Mouse (Mus musculus) midbrain, embryonic 12.5 days (tissue): ENCODE measurements at regions not wholly inside any gene's neighbourhood (a gene's known extent, or its start where the extent isn't known, plus 50 kb on each side); places are given as distances from the start of the nearest gene placed in this dataset.

Source experiments
- ATAC-seq: fragments of 200-750 bp; cut with Nextera tagmentation; 2 replicates; pipeline ENCODE4 v1.8.0; 2017; ENCODE audit warnings: low read depth, moderate TSS enrichment, moderate library complexity; ENCODE audit not compliant: low FRiP score
- H3K27ac ChIP-seq: fragments of 300-500 bp; sonication (generic); replicated peaks from 2 replicates; pipeline ENCODE4 v1.5.1; 2016; ENCODE audit warnings: mild to moderate bottlenecking
- H3K27me3 ChIP-seq: fragments of 300-500 bp; sonication (generic); 2 replicates; pipeline ENCODE4 v1.6.1; 2016; ENCODE audit warnings: mild to moderate bottlenecking
- H3K36me3 ChIP-seq: fragments of 300-500 bp; sonication (generic); 2 replicates; pipeline ENCODE4 v1.6.1; 2016
- H3K4me1 ChIP-seq: fragments of 300-500 bp; sonication (generic); 2 replicates; pipeline ENCODE4 v1.6.1; 2016
- H3K4me2 ChIP-seq: fragments of 300-500 bp; sonication (generic); replicated peaks from 2 replicates; pipeline ENCODE4 v1.6.1; 2016; ENCODE audit warnings: mild to moderate bottlenecking, moderate library complexity
- H3K4me3 ChIP-seq: fragments of 300-500 bp; sonication (generic); 2 replicates; pipeline ENCODE4 v1.5.1; 2016; ENCODE audit warnings: mild to moderate bottlenecking
- H3K9ac ChIP-seq: fragments of 300-500 bp; sonication (generic); replicated peaks from 2 replicates; pipeline ENCODE4 v1.6.1; 2016; ENCODE audit warnings: mild to moderate bottlenecking, moderate library complexity
- H3K9me3 ChIP-seq: fragments of 300-500 bp; sonication (generic); 2 replicates; pipeline ENCODE4 v1.6.1; 2016; ENCODE audit warnings: mild to moderate bottlenecking
- WGBS: fragments of 180-500 bp; shearing (Covaris S2); methylation state at CpG from one replicate; pipeline ENCODE4 v1.1.7; 2016; 5-methylcytosine and 5-hydroxymethylcytosine counted together

DNA sequence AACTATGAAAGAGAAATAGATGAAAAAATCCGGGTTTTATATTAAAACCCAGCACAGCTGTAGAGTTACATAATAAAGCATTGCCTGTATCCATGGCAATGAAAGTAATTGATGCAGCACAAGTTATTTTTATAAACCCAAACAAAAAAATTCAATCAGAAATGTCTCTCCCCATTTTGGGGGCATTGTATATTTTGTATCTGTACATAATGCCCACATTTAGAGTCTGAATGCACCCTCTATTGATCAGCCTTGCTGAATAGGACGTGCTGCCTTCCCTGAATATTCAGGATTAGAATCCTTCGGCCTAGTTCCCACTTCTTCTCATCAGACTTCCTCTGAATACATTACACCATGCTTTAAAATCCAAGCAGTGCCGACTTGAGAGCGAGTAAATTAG is 106.0 kb upstream of the Tox3 start:
- WGBS: 31% methylated on average over 5 of the region's 5 CpGs
- Histone ChIP-seq H3K9ac (no peak overlapping the region), H3K4me1 (peaks cover 23% of the 10 kb centered on the region), H3K4me3 (no peak overlapping the region), H3K36me3 (no peaks in the 10 kb centered on the region), H3K4me2 (no peak overlapping the region), H3K9me3 (no peaks in the 10 kb centered on the region), H3K27me3 (no peaks in the 10 kb centered on the region), H3K27ac (peak overlapping the region; percentile 15)
- ATAC-seq: no peak

DNA sequence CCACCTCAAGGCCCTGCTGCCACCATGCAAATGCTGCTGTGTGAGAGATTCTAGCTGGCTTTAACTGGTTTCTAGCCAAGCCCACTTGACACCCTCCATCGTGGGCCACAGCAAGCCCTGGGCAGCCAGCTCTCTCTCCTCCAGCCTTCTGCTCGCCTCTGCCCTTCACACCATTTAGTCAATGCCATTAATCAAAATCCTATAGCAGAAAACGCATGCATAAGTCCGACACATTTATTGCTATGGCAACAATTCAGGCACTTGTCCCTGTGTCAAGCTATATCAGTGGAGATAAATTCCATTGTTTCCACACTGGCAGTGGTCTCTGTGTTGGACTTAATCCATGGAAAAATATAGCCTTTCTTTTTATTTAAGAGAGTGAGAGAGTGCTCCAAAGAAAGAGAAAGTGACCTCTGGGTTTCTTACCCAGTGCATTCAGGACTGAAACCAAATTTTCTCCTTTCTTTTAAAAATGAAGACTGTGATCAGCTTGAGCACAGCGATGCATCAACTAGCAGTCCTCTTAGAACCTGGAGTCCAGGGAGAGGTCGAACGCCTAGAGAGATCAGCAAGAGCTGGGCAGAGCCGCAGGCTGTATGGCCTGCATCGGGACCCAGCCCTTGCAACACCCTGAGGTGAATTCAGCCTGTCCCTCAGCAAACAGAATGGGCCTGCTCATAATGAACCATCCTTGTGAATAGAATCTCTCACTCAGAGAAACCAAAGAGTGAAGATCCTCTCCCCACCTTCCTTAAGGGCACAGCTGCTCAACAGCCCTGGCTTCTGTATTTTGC is 93.1 kb upstream of the Tox3 start:
- Histone ChIP-seq H3K36me3 (no peaks in the 10 kb centered on the region), H3K4me1 (peaks cover 13% of the 10 kb centered on the region), H3K4me3 (no peak overlapping the region), H3K4me2 (no peak overlapping the region), H3K9me3 (no peaks in the 10 kb centered on the region), H3K27ac (peak overlapping the region; percentile 77), H3K27me3 (no peaks in the 10 kb centered on the region), H3K9ac (no peak overlapping the region)
- WGBS: 22% methylated on average over 9 of the region's 9 CpGs
- peak; percentile 86 for ATAC-seq

DNA sequence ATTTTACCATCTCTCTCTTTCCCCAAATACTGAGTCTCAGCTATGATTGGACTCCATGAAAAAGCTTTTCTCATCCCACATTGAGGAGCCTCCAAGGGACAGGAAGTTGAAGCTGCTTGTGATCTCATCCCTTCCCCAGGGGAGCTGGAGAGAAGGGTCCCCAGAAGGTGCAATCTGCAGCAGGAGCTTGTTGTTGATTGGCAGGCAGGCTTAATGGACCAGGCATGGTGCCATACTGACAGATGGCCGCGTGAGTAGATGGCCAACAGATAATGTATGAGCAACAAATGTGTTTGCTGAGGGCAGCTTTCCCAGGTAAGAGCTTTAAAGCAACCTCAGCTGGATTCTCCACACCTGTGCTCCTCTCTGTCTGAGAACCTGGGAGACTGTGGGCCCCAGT is 65.9 kb upstream of the Tox3 start:
- H3K4me2 ChIP-seq: no peak overlapping the region
- H3K27me3 ChIP-seq: no peaks in the 10 kb centered on the region
- no peak overlapping the region for H3K4me3 ChIP-seq
- no peaks in the 10 kb centered on the region for H3K4me1 ChIP-seq
- H3K9ac ChIP-seq: no peak overlapping the region
- ATAC-seq: no peak
- H3K9me3 ChIP-seq: no peaks in the 10 kb centered on the region
- WGBS: 93% methylated on average over 2 of the region's 2 CpGs
- H3K36me3 ChIP-seq: no peaks in the 10 kb centered on the region
- H3K27ac ChIP-seq: no peak overlapping the region
